Mouse (Mus musculus) myocyte (in vitro differentiated cells): ENCODE results near the gene Zfp592. TPM values are rescaled to one million over a fixed set of nuclear protein-coding genes. Genes with fewer than 3 reads are reported as not detected.
A peak's percentile ranks its signal among the peaks of the same experiment; 100 is the strongest.

ENCODE experiments used
- H3K27me3 ChIP-seq: one replicate; pipeline ENCODE4 v1.6.1; 2011; ENCODE audit not compliant: control insufficient read depth, insufficient read depth, insufficient read length
- H3K36me3 ChIP-seq: one replicate; pipeline ENCODE4 v1.6.1; 2011; ENCODE audit not compliant: control insufficient read depth, insufficient read depth
- H3K4me2 ChIP-seq: one replicate; pipeline ENCODE4 v1.6.1; 2011; ENCODE audit warnings: low read depth, control low read depth
- H3K4me3 ChIP-seq: one replicate; pipeline ENCODE4 v1.5.1; 2011; ENCODE audit warnings: mild to moderate bottlenecking, control low read depth, moderate library complexity
- H3K79me2 ChIP-seq: one replicate; pipeline ENCODE4 v1.6.1; 2011; ENCODE audit not compliant: control insufficient read depth, insufficient read depth
- H3ac ChIP-seq: one replicate; pipeline ENCODE4 v1.6.1; 2011; ENCODE audit not compliant: control insufficient read depth, insufficient read length
- CEBPB ChIP-seq: IDR thresholded peaks from 2 replicates; pipeline ENCODE4 v1.6.1; 2011; ENCODE audit warnings: mild to moderate bottlenecking, moderate library complexity; ENCODE audit not compliant: poor library complexity, insufficient read depth, severe bottlenecking
- E2F4 ChIP-seq: IDR thresholded peaks from one replicate; pipeline ENCODE4 v1.6.1; 2011; ENCODE audit warnings: mild to moderate bottlenecking, control low read depth, moderate library complexity; ENCODE audit not compliant: insufficient read depth
- MAX ChIP-seq: IDR thresholded peaks from one replicate; pipeline ENCODE4 v1.6.1; 2011; ENCODE audit warnings: low read depth, mild to moderate bottlenecking, control low read depth
- MYOD1 ChIP-seq, 3 experiments: IDR thresholded peaks; one replicate each; pipeline ENCODE4 v1.6.1; 2011; ENCODE audit warnings: control low read depth in 2 of 3, low read depth in 2 of 3, mild to moderate bottlenecking in 2 of 3, moderate library complexity in 1 of 3; ENCODE audit not compliant: insufficient read length in 2 of 3, control insufficient read depth in 1 of 3
- MYOG ChIP-seq, 3 experiments: IDR thresholded peaks; one replicate each; pipeline ENCODE4 v1.6.1; 2011; ENCODE audit warnings: control low read depth in 2 of 3, low read depth in 2 of 3, mild to moderate bottlenecking in 2 of 3; ENCODE audit not compliant: insufficient read length in 2 of 3, control insufficient read depth in 1 of 3, insufficient read depth in 1 of 3
- POLR2A ChIP-seq: IDR thresholded peaks from one replicate; pipeline ENCODE4 v1.6.1; 2011; ENCODE audit warnings: low read depth, mild to moderate bottlenecking, control low read depth, moderate library complexity; ENCODE audit not compliant: insufficient read length
- POLR2AphosphoS2 ChIP-seq: IDR thresholded peaks from one replicate; pipeline ENCODE4 v1.6.1; 2011; ENCODE audit warnings: low read depth, control low read depth; ENCODE audit not compliant: insufficient read length
- SRF ChIP-seq: IDR thresholded peaks from one replicate; pipeline ENCODE4 v1.6.1; 2011; ENCODE audit warnings: low read depth; ENCODE audit not compliant: control insufficient read depth, insufficient read length
- TCF12 ChIP-seq: IDR thresholded peaks from one replicate; pipeline ENCODE4 v1.6.1; 2011; ENCODE audit warnings: mild to moderate bottlenecking, control low read depth; ENCODE audit not compliant: poor library complexity, insufficient read depth, severe bottlenecking
- TCF3 ChIP-seq: IDR thresholded peaks from one replicate; pipeline ENCODE4 v1.6.1; 2011; ENCODE audit warnings: low read depth, control low read depth; ENCODE audit not compliant: insufficient read length
- USF1 ChIP-seq: IDR thresholded peaks from one replicate; pipeline ENCODE4 v1.6.1; 2011; ENCODE audit warnings: low read depth, mild to moderate bottlenecking, control low read depth, moderate library complexity
- polyA plus RNA-seq: library from polyadenylated mRNA; unstranded; fragments of >200 nt; fragmentation: generic; extraction: Trizol; gene quantifications from one replicate; pipeline ENCODE4 v1.2.1, GENCODE M21; 2012; ENCODE audit warnings: missing spikeins

The Zfp592 gene
- polyA plus RNA-seq, 1 experiment, result 11.9 TPM

DNA sequence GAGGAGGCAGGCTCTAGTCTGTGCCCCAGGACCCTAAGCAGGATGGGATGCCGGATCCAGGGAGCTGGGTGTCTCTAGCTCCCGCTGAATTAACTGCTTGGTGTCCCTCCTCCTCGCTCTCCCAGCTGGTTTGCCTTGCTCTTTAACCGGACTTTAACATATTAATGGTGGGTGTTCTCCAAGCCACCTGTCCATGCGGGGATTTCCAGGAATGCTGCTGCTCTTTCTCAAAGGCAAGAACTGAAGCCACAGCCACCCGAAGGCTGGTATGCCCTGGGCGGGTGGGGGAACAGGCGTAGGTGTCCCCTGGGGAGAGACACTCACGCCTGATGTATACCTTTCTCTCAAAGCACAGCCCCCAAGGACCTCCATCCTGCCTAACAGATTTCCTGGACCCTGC lies 69.9 kb downstream of the Zfp592 start:
- TF ChIP-seq MYOD1 (IDR thresholded peaks at IDR 0.05; ENCODE audit: control insufficient read depth in 1 of 3, insufficient read length in 2 of 3, low read depth in 2 of 3) (peak in 2 of 3 experiments; percentile 44 to 54), MYOG (IDR thresholded peaks at IDR 0.05; ENCODE audit: control insufficient read depth in 1 of 3, insufficient read depth in 1 of 3, insufficient read length in 2 of 3, low read depth in 2 of 3) (peak in 1 of 3 experiments; percentile 48), POLR2A (no peak)
- H3K4me3 ChIP-seq, result no peak overlapping the region
- no peaks in the 10 kb centered on the region for H3K36me3 ChIP-seq
- no peak overlapping the region for H3ac ChIP-seq
- no peaks in the 10 kb centered on the region for H3K79me2 ChIP-seq
- no peaks in the 10 kb centered on the region for H3K27me3 ChIP-seq
- H3K4me2 ChIP-seq, result peak overlapping the region; percentile 53

DNA sequence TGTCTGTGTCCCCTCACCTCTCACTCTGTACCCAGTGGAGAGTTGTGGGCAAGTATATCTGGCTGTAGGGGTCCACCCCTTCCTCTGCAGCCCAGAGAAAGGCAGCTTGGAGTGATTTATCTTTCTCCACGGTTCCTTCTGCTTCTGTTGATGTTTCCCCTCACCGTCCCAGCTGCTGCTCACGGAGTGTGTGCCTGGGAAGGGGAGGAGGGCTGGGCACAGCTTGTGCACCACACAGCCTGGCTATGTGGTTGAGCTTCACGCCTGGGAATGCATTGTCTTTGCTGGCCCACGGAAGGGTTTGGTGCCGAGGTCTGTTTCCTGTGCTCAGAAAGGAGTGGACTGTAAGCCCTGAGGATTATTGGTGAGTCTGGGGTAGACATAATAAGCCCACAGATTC lies 73.2 kb downstream of the Zfp592 start:
- TF ChIP-seq POLR2AphosphoS2 (no peak), POLR2A (no peak), TCF12 (no peak), TCF3 (peak; percentile 33), MYOG (IDR thresholded peaks at IDR 0.05; ENCODE audit: control insufficient read depth in 1 of 3, insufficient read depth in 1 of 3, insufficient read length in 2 of 3, low read depth in 2 of 3) (peak; percentile 41 to 94 (median 83)), SRF (no peak), MYOD1 (IDR thresholded peaks at IDR 0.05; ENCODE audit: control insufficient read depth in 1 of 3, insufficient read length in 2 of 3, low read depth in 2 of 3) (peak in 2 of 3 experiments; percentile 73), MAX (no peak), CEBPB (no peak), E2F4 (no peak)
- H3K4me3 ChIP-seq, result no peak overlapping the region
- no peaks in the 10 kb centered on the region for H3K36me3 ChIP-seq

DNA sequence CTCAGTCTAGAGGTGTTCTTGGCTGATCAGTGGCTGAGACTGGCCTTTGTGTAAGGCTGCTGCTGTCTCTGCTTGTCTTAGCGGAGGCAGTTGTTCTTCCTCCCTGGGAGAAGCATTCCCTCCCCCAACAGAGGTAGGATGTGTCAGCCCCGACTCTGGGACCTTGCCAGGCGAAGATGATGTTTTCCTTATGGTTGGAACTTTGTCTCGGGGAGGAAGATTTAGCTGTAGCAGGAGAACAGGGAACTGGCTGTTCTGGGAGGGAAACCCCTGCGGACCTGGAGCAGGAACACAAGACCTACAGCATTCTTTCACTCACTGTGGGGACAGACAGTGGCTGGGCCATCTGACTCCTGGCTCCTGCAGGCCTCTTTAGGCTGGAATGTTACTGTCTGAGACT lies 79.0 kb downstream of the Zfp592 start:
- no peak overlapping the region for H3K4me2 ChIP-seq
- H3K27me3 ChIP-seq, result peaks cover 10% of the 10 kb centered on the region
- no peaks in the 10 kb centered on the region for H3K79me2 ChIP-seq
- H3ac ChIP-seq, result no peak overlapping the region
- no peaks in the 10 kb centered on the region for H3K36me3 ChIP-seq
- no peak overlapping the region for H3K4me3 ChIP-seq
- TF ChIP-seq MYOD1 (IDR thresholded peaks at IDR 0.05; ENCODE audit: control insufficient read depth in 1 of 3, insufficient read length in 2 of 3, low read depth in 2 of 3) (peak in 1 of 3 experiments; percentile 13), POLR2AphosphoS2 (no peak)

More for the DNA sequence above, 73.2 kb downstream of the Zfp592 start:
- Histone ChIP-seq H3K27me3 (no peaks in the 10 kb centered on the region), H3K4me2 (peak overlapping the region; percentile 6), H3K79me2 (no peaks in the 10 kb centered on the region), H3ac (no peak overlapping the region)

DNA sequence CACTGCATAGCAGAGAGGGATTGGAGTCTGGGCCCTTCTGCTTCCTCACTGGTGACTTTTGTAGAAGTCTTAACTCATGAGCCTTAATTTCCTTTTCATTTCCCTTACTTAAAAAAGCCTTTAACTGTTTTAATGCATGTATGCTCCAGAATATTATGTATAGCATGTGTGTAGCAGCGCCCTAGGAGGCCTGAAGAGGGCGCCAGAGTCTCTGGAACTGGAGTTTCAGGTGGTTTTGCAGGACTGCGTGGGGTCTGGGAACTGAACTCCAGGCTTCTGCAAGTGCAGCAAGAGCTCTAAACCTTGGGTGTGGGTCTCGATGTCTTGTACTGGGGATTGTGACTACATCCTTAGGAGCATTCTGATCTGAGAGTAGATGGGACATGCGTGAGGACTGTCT lies 79.8 kb downstream of the Zfp592 start:
- no peaks in the 10 kb centered on the region for H3K79me2 ChIP-seq
- no peak for TF ChIP-seq POLR2AphosphoS2
- no peak for TF ChIP-seq USF1
- TF ChIP-seq MYOD1 (IDR thresholded peaks at IDR 0.05; ENCODE audit: control insufficient read depth in 1 of 3, insufficient read length in 2 of 3, low read depth in 2 of 3), result no peak
- TF ChIP-seq POLR2A, result no peak
- no peak for TF ChIP-seq MAX
- TF ChIP-seq SRF, result no peak
- no peak for TF ChIP-seq TCF12
- no peak for TF ChIP-seq E2F4
- no peak for TF ChIP-seq MYOG (IDR thresholded peaks at IDR 0.05; ENCODE audit: control insufficient read depth in 1 of 3, insufficient read depth in 1 of 3, insufficient read length in 2 of 3, low read depth in 2 of 3)
- no peak for TF ChIP-seq CEBPB
- no peak overlapping the region for H3ac ChIP-seq
- H3K4me2 ChIP-seq, result no peak overlapping the region
- peaks cover 10% of the 10 kb centered on the region for H3K27me3 ChIP-seq
- no peaks in the 10 kb centered on the region for H3K36me3 ChIP-seq
- no peak overlapping the region for H3K4me3 ChIP-seq

DNA sequence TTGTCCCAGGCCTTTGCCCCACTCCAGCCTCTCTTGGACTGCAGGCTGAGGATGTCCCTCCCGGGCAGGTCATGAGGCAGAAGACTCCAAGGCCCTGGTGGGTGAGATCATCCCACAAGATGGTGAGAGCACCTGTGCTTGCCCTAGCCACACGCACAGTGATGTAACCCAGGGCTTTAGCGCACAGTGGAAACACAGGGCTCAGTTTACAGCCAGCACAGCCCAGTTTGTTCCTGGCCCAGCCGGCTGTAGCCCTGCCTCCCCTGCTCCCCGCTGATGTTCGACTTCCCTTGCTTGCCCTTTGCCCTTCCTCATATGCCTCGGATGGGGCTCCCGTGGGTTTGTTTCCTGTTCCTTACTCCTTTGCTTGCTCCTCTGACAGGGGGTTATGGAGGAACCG lies 81.1 kb downstream of the Zfp592 start:
- peaks cover 13% of the 10 kb centered on the region for H3K27me3 ChIP-seq
- no peak overlapping the region for H3K4me3 ChIP-seq
- peak overlapping the region; percentile 9 for H3K4me2 ChIP-seq
- no peak overlapping the region for H3ac ChIP-seq
- H3K36me3 ChIP-seq, result no peaks in the 10 kb centered on the region
- peak; percentile 33 to 98 (median 96) for TF ChIP-seq MYOD1 (IDR thresholded peaks at IDR 0.05; ENCODE audit: control insufficient read depth in 1 of 3, insufficient read length in 2 of 3, low read depth in 2 of 3)
- TF ChIP-seq TCF3, result peak; percentile 54
- TF ChIP-seq E2F4, result no peak
- TF ChIP-seq SRF, result peak; percentile 13
- TF ChIP-seq MYOG (IDR thresholded peaks at IDR 0.05; ENCODE audit: control insufficient read depth in 1 of 3, insufficient read depth in 1 of 3, insufficient read length in 2 of 3, low read depth in 2 of 3), result peak; percentile 81 to 98 (median 83)
- TF ChIP-seq CEBPB, result no peak
- no peak for TF ChIP-seq MAX
- no peak for TF ChIP-seq POLR2AphosphoS2
- no peak for TF ChIP-seq TCF12
- H3K79me2 ChIP-seq, result no peaks in the 10 kb centered on the region
